Mouse (Mus musculus) forebrain, embryonic 13.5 days (tissue): Measurements from ENCODE around the gene Htra2. TPM values are rescaled to one million over a fixed set of nuclear protein-coding genes. Genes with fewer than 3 reads are reported as not detected.

Experiments
- ATAC-seq: fragments of 200-750 bp; cut with Nextera tagmentation; 2 replicates; pipeline ENCODE4 v1.8.0; 2017
- H3K27ac ChIP-seq: fragments of 300-500 bp; sonication (generic); 2 replicates; pipeline ENCODE4 v1.5.1; 2015; ENCODE audit warnings: inconsistent platforms, mild to moderate bottlenecking, moderate library complexity
- H3K27me3 ChIP-seq: fragments of 300-500 bp; sonication (generic); 2 replicates; pipeline ENCODE4 v1.6.1; 2015; ENCODE audit warnings: mild to moderate bottlenecking, inconsistent platforms
- H3K36me3 ChIP-seq: fragments of 300-500 bp; sonication (generic); 2 replicates; pipeline ENCODE4 v1.6.1; 2015; ENCODE audit warnings: mild to moderate bottlenecking, inconsistent platforms; ENCODE audit not compliant: poor library complexity, severe bottlenecking
- H3K4me1 ChIP-seq: fragments of 300-500 bp; sonication (generic); 2 replicates; pipeline ENCODE4 v1.6.1; 2015; ENCODE audit warnings: inconsistent platforms
- H3K4me2 ChIP-seq: fragments of 300-500 bp; sonication (generic); 2 replicates; pipeline ENCODE4 v1.6.1; 2015; ENCODE audit warnings: inconsistent platforms, mild to moderate bottlenecking, moderate library complexity
- H3K4me3 ChIP-seq: fragments of 300-500 bp; sonication (generic); 2 replicates; pipeline ENCODE4 v1.5.1; 2015; ENCODE audit warnings: mild to moderate bottlenecking, inconsistent platforms
- H3K9ac ChIP-seq: fragments of 300-500 bp; sonication (generic); 2 replicates; pipeline ENCODE4 v1.6.1; 2015; ENCODE audit warnings: mild to moderate bottlenecking, inconsistent platforms
- H3K9me3 ChIP-seq: fragments of 300-500 bp; sonication (generic); replicated peaks from 2 replicates; pipeline ENCODE4 v1.6.1; 2016; ENCODE audit warnings: inconsistent platforms
- WGBS: fragments of 180-500 bp; shearing (Covaris S2); methylation state at CpG from one replicate; pipeline ENCODE4 v1.1.7; 2015; 5-methylcytosine and 5-hydroxymethylcytosine counted together
- polyA plus RNA-seq: library from polyadenylated mRNA; unstranded; fragments of >200 nt; fragmentation: Nextera tagmentation; extraction: Ambion mirVana; gene quantifications from 2 replicates; pipeline ENCODE4 v1.2.1, GENCODE M21; 2015

Gene Htra2
- polyA plus RNA-seq, 1 experiment from 2014 or later = 60.6 TPM

- Histone ChIP-seq H3K9ac (no peak overlapping the region), H3K36me3 (no peaks in the 10 kb centered on the region), H3K27me3 (peaks cover 100% of the 10 kb centered on the region), H3K4me3 (peak overlapping the region; percentile 23), H3K27ac (no peak overlapping the region), H3K9me3 (no peaks in the 10 kb centered on the region), H3K4me2 (peak overlapping the region; percentile 18), H3K4me1 (peaks cover 28% of the 10 kb centered on the region)
- ATAC-seq = no peak
- WGBS = under 1% methylated on average over 74 of the region's 81 CpGs
These were observed 13.8 kb upstream of the Htra2 start for GRCm38 (mm10) chr6:83068706-83069487.

- peaks cover 28% of the 10 kb centered on the region for H3K4me1 ChIP-seq
- no peak for ATAC-seq
- no peaks in the 10 kb centered on the region for H3K9me3 ChIP-seq
- no peak overlapping the region for H3K4me2 ChIP-seq
- H3K4me3 ChIP-seq = no peak overlapping the region
- peaks cover 100% of the 10 kb centered on the region for H3K27me3 ChIP-seq
- no peak overlapping the region for H3K9ac ChIP-seq
- H3K27ac ChIP-seq = no peak overlapping the region
- under 1% methylated on average over 8 of the region's 8 CpGs for whole genome bisulfite sequencing
- no peaks in the 10 kb centered on the region for H3K36me3 ChIP-seq
These were observed 13.1 kb upstream of the Htra2 start for GRCm38 (mm10) chr6:83068221-83068620.

GRCm38 (mm10) chr6:83066441-83066840, 11.4 kb upstream of the Htra2 start:
- Histone ChIP-seq H3K4me2 (no peak overlapping the region), H3K4me3 (no peak overlapping the region), H3K36me3 (no peaks in the 10 kb centered on the region), H3K9me3 (no peaks in the 10 kb centered on the region), H3K27me3 (peaks cover 100% of the 10 kb centered on the region), H3K9ac (no peak overlapping the region), H3K4me1 (peaks cover 22% of the 10 kb centered on the region), H3K27ac (no peak overlapping the region)
- WGBS = 29% methylated on average over 6 of the region's 6 CpGs
- ATAC-seq = no peak

- Histone ChIP-seq H3K4me3 (no peak overlapping the region), H3K9ac (no peak overlapping the region), H3K9me3 (no peaks in the 10 kb centered on the region), H3K4me2 (no peak overlapping the region), H3K27ac (no peak overlapping the region), H3K36me3 (no peaks in the 10 kb centered on the region), H3K4me1 (peaks cover 18% of the 10 kb centered on the region), H3K27me3 (peaks cover 100% of the 10 kb centered on the region)
- no peak for ATAC-seq
- 40% methylated on average over 8 of the region's 8 CpGs for WGBS
These were observed 10.9 kb upstream of the Htra2 start for GRCm38 (mm10) chr6:83065995-83066394.

GRCm38 (mm10) chr6:83058725-83059124, 3.7 kb upstream of the Htra2 start:
- Histone ChIP-seq H3K4me2 (no peak overlapping the region), H3K9me3 (no peaks in the 10 kb centered on the region), H3K4me3 (no peak overlapping the region), H3K36me3 (peaks cover 23% of the 10 kb centered on the region), H3K27me3 (peaks cover 41% of the 10 kb centered on the region), H3K27ac (no peak overlapping the region), H3K4me1 (peaks cover 14% of the 10 kb centered on the region), H3K9ac (no peak overlapping the region)
- no peak for ATAC-seq
- WGBS = 72% methylated on average over 2 of the region's 2 CpGs

GRCm38 (mm10) chr6:83057790-83058189, 2.7 kb upstream of the Htra2 start, which contains the start of gene Dqx1:
Gene Dqx1, plus strand, starts transcription at chr6:83057844.
- Histone ChIP-seq H3K4me2 (no peak within 1 kb of the TSS), H3K4me1 (peaks cover 23% of the 10 kb centered on the region), H3K9ac (no peak within 1 kb of the TSS), H3K27ac (no peak within 1 kb of the TSS), H3K9me3 (no peaks in the 10 kb centered on the region), H3K4me3 (no peak within 1 kb of the TSS), H3K36me3 (peaks cover 23% of the 10 kb centered on the region), H3K27me3 (peaks cover 32% of the 10 kb centered on the region)
- no peak for ATAC-seq
- WGBS = 65% methylated on average over 3 of the region's 3 CpGs

- peaks cover 2% of the 10 kb centered on the region; the same call in 1 of the 2 replicates for H3K27me3 ChIP-seq
- H3K36me3 ChIP-seq = peaks cover 40% of the 10 kb centered on the region
- H3K4me2 ChIP-seq = peak within 1 kb of the TSS; percentile 94
- peaks cover 29% of the 10 kb centered on the region for H3K4me1 ChIP-seq
- peak within 1 kb of the TSS; percentile 99 for H3K4me3 ChIP-seq
- H3K27ac ChIP-seq = peak within 1 kb of the TSS; percentile 70
- peak within 1 kb of the TSS; percentile 86 for H3K9ac ChIP-seq
- no peaks in the 10 kb centered on the region for H3K9me3 ChIP-seq
- peak; percentile 98 for ATAC-seq
- WGBS = under 1% methylated on average over 64 of the region's 64 CpGs
These were observed 810 bp downstream of the Htra2 start, which contains the start of gene Aup1 for GRCm38 (mm10) chr6:83054074-83054851. Gene Aup1, plus strand, starts transcription at chr6:83054521.

GRCm38 (mm10) chr6:83053136-83053960, 1.7 kb downstream of the Htra2 start:
- H3K36me3 ChIP-seq = peaks cover 40% of the 10 kb centered on the region
- H3K4me3 ChIP-seq = peak overlapping the region; percentile 99
- no peaks in the 10 kb centered on the region for H3K27me3 ChIP-seq
- H3K9me3 ChIP-seq = no peaks in the 10 kb centered on the region
- H3K9ac ChIP-seq = peak overlapping the region; percentile 86
- ATAC-seq = no peak
- peaks cover 29% of the 10 kb centered on the region for H3K4me1 ChIP-seq
- peak overlapping the region; percentile 70 for H3K27ac ChIP-seq
- peak overlapping the region; percentile 94 for H3K4me2 ChIP-seq
- 3% methylated on average over 26 of the region's 26 CpGs for WGBS

GRCm38 (mm10) chr6:83049367-83049766, 5.7 kb downstream of the Htra2 start:
- Histone ChIP-seq H3K9me3 (no peaks in the 10 kb centered on the region), H3K4me2 (no peak overlapping the region), H3K4me1 (peaks cover 15% of the 10 kb centered on the region), H3K27ac (no peak overlapping the region), H3K9ac (no peak overlapping the region), H3K27me3 (no peaks in the 10 kb centered on the region), H3K4me3 (no peak overlapping the region), H3K36me3 (peaks cover 17% of the 10 kb centered on the region)
- ATAC-seq = no peak
- WGBS = 71% methylated on average over 10 of the region's 10 CpGs

GRCm38 (mm10) chr6:83044742-83045141, 10.3 kb downstream of the Htra2 start:
- no peak for ATAC-seq

GRCm38 (mm10) chr6:83043993-83044392, 11.1 kb downstream of the Htra2 start:
- whole genome bisulfite sequencing = 94% methylated on average over 5 of the region's 5 CpGs

More at GRCm38 (mm10) chr6:83044742-83045141, 10.3 kb downstream of the Htra2 start:
- no peaks in the 10 kb centered on the region for H3K9me3 ChIP-seq
- no peak overlapping the region for H3K4me2 ChIP-seq
- no peaks in the 10 kb centered on the region for H3K36me3 ChIP-seq
- 84% methylated on average over 9 of the region's 9 CpGs for WGBS
- no peaks in the 10 kb centered on the region for H3K27me3 ChIP-seq
- H3K9ac ChIP-seq = no peak overlapping the region
- no peak overlapping the region for H3K4me3 ChIP-seq
- H3K27ac ChIP-seq = no peak overlapping the region
- no peaks in the 10 kb centered on the region for H3K4me1 ChIP-seq

More at GRCm38 (mm10) chr6:83043993-83044392, 11.1 kb downstream of the Htra2 start:
- Histone ChIP-seq H3K27ac (no peak overlapping the region), H3K4me2 (no peak overlapping the region), H3K4me3 (no peak overlapping the region), H3K36me3 (no peaks in the 10 kb centered on the region), H3K9ac (no peak overlapping the region), H3K27me3 (no peaks in the 10 kb centered on the region), H3K9me3 (no peaks in the 10 kb centered on the region), H3K4me1 (no peaks in the 10 kb centered on the region)
- no peak for ATAC-seq
